Mouse (Mus musculus) ovary, postnatal 36 days (tissue): Measurements from ENCODE around the gene Hist1h1c.

Experiments
- DNase-seq: peaks from one replicate; pipeline ENCODE4 v3.0.0; 2022; ENCODE audit warnings: low spot score, mixed read lengths

Gene Hist1h1c

GRCm38 (mm10) chr13:23745381-23746161 lies 7.0 kb downstream of the Hist1h1c start, which contains the start of gene Hist1h3c:
TSS of gene Hist1h3c (minus strand) at chr13:23745602.
- DNase-seq: peak; percentile 67

GRCm38 (mm10) chr13:23746201-23747080 lies 7.8 kb downstream of the Hist1h1c start, which contains the start of gene Hist1h2bb:
TSS of gene Hist1h2bb (plus strand) at chr13:23746734.
- DNase-seq: peak; percentile 67

GRCm38 (mm10) chr13:23747081-23747891 lies 8.7 kb downstream of the Hist1h1c start:
- DNase-seq: no peak

GRCm38 (mm10) chr13:23747892-23748288 lies 9.3 kb downstream of the Hist1h1c start:
- DNase-seq: no peak

- DNase-seq: no peak
Observed at GRCm38 (mm10) chr13:23749563-23750121, 11.0 kb downstream of the Hist1h1c start.

- peak; percentile 55 for DNase-seq
Observed at GRCm38 (mm10) chr13:23750839-23751477, 12.3 kb downstream of the Hist1h1c start, which contains the start of gene Hist1h2ab. TSS of gene Hist1h2ab (plus strand) at chr13:23751126.

- no peak for DNase-seq
Observed at GRCm38 (mm10) chr13:23751478-23751956, 12.9 kb downstream of the Hist1h1c start.

- DNase-seq: peak; percentile 83
Observed at GRCm38 (mm10) chr13:23752067-23752741, 13.6 kb downstream of the Hist1h1c start, which contains the start of gene Hist1h3b. TSS of gene Hist1h3b (plus strand) at chr13:23752267.

- no peak for DNase-seq
Observed at GRCm38 (mm10) chr13:23752742-23753172, 14.1 kb downstream of the Hist1h1c start.

- no peak for DNase-seq
Observed at GRCm38 (mm10) chr13:23753314-23754078, 14.9 kb downstream of the Hist1h1c start.

- no peak for DNase-seq
Observed at GRCm38 (mm10) chr13:23755000-23755399, 16.4 kb downstream of the Hist1h1c start.

- DNase-seq: peak; percentile 75
Observed at GRCm38 (mm10) chr13:23756790-23757189, 18.2 kb downstream of the Hist1h1c start, which contains the start of gene Hist1h4b. TSS of gene Hist1h4b (plus strand) at chr13:23757013.

GRCm38 (mm10) chr13:23757211-23757773 lies 18.7 kb downstream of the Hist1h1c start:
- no peak for DNase-seq

GRCm38 (mm10) chr13:23757921-23758320 lies 19.3 kb downstream of the Hist1h1c start:
- no peak for DNase-seq

- no peak for DNase-seq
Observed at GRCm38 (mm10) chr13:23759251-23759771, 20.7 kb downstream of the Hist1h1c start.

GRCm38 (mm10) chr13:23759916-23760239 lies 21.3 kb downstream of the Hist1h1c start:
- DNase-seq: no peak

- DNase-seq: no peak
Observed at GRCm38 (mm10) chr13:23760240-23760971, 21.8 kb downstream of the Hist1h1c start.
